Mouse (Mus musculus): Measurements from ENCODE around the gene Faah. TPM values are rescaled to one million over a fixed set of nuclear protein-coding genes. Genes with fewer than 3 reads are reported as not detected.

Gene Faah
- polyA plus RNA-seq, 1 experiment from 2014 or later, result 8.3 TPM

GRCm38 (mm10) chr4:115922688-115923087 is 95.0 kb downstream of the Faah start:
- no peak overlapping the region for H3K27ac ChIP-seq (ENCODE audit: low read length)
- H3K9me3 ChIP-seq (ENCODE audit: control insufficient read depth, low read depth, low read length), result no peaks in the 10 kb centered on the region
- ATAC-seq (ENCODE audit: insufficient number of reproducible peaks, insufficient read depth, low FRiP score, low read depth), result no peak
- no peak overlapping the region for H3K4me3 ChIP-seq (ENCODE audit: low read depth, low read length)
- 85% methylated on average over 5 of the region's 5 CpGs for WGBS
- no peaks in the 10 kb centered on the region for H3K36me3 ChIP-seq (ENCODE audit: control insufficient read depth, insufficient read depth, low read length)
- no peaks in the 10 kb centered on the region for H3K4me1 ChIP-seq (ENCODE audit: control insufficient read depth, insufficient read depth, low read length)
- no peak overlapping the region for H3K4me2 ChIP-seq (replicated peaks; ENCODE audit: low read depth, low read length)
- peaks cover 8% of the 10 kb centered on the region; the same call in 1 of the 2 replicates for H3K27me3 ChIP-seq (ENCODE audit: control insufficient read depth, insufficient read depth, low read length)
- no peak overlapping the region for H3K9ac ChIP-seq (replicated peaks; ENCODE audit: low read depth, low read length)

- no peaks in the 10 kb centered on the region for H3K4me1 ChIP-seq (ENCODE audit: control insufficient read depth, insufficient read depth, low read length)
- H3K4me2 ChIP-seq (replicated peaks; ENCODE audit: low read depth, low read length), result no peak overlapping the region
- no peak for ATAC-seq (ENCODE audit: insufficient number of reproducible peaks, insufficient read depth, low FRiP score, low read depth)
- no peak overlapping the region for H3K27ac ChIP-seq (ENCODE audit: low read length)
- no peaks in the 10 kb centered on the region for H3K9me3 ChIP-seq (ENCODE audit: control insufficient read depth, low read depth, low read length)
- no peak overlapping the region for H3K4me3 ChIP-seq (ENCODE audit: low read depth, low read length)
- H3K36me3 ChIP-seq (ENCODE audit: control insufficient read depth, insufficient read depth, low read length), result no peaks in the 10 kb centered on the region
- 78% methylated on average over 16 of the region's 16 CpGs for WGBS
- peaks cover 10% of the 10 kb centered on the region; the same call in 1 of the 2 replicates for H3K27me3 ChIP-seq (ENCODE audit: control insufficient read depth, insufficient read depth, low read length)
- H3K9ac ChIP-seq (replicated peaks; ENCODE audit: low read depth, low read length), result no peak overlapping the region
Measured at GRCm38 (mm10) chr4:115919911-115920310, 97.8 kb downstream of the Faah start.

Other genes with a start within 250 kb of the Faah start
- gene Tex38, start 236.9 kb downstream of the Faah start, polyA plus RNA-seq (2014; fragmentation: Nextera tagmentation; extraction: Ambion mirVana), result 0.65 and 1.1 TPM in 2 replicates
- 48.1 and 65.1 TPM in 2 replicates for gene Atpaf1, start 233.1 kb downstream of the Faah start, polyA plus RNA-seq (2014; fragmentation: Nextera tagmentation; extraction: Ambion mirVana)
- gene Mob3c, start 189.8 kb downstream of the Faah start, polyA plus RNA-seq (2014; fragmentation: Nextera tagmentation; extraction: Ambion mirVana), result 12.1 and 12.8 TPM in 2 replicates
- 23.1 and 30.7 TPM in 2 replicates for gene Mknk1, start 178.7 kb downstream of the Faah start, polyA plus RNA-seq (2014; fragmentation: Nextera tagmentation; extraction: Ambion mirVana)
- not detected in 2 replicates for gene Kncn, start 133.5 kb downstream of the Faah start, polyA plus RNA-seq (2014; fragmentation: Nextera tagmentation; extraction: Ambion mirVana)
- not detected in 2 replicates for gene 6430628N08Rik, start 127.3 kb downstream of the Faah start, polyA plus RNA-seq (2014; fragmentation: Nextera tagmentation; extraction: Ambion mirVana)
- not detected in 2 replicates for gene Dmbx1, start 78.0 kb downstream of the Faah start, polyA plus RNA-seq (2014; fragmentation: Nextera tagmentation; extraction: Ambion mirVana)
- gene Nsun4, start 36.0 kb upstream of the Faah start, polyA plus RNA-seq (2014; fragmentation: Nextera tagmentation; extraction: Ambion mirVana), result 22.3 and 23.4 TPM in 2 replicates
- gene Uqcrh, start 57.1 kb upstream of the Faah start, polyA plus RNA-seq (2014; fragmentation: Nextera tagmentation; extraction: Ambion mirVana), result 520 and 565 TPM in 2 replicates
- gene Lrrc41, start 57.3 kb upstream of the Faah start, polyA plus RNA-seq (2014; fragmentation: Nextera tagmentation; extraction: Ambion mirVana), result 70.9 and 73.6 TPM in 2 replicates
- gene Rad54l, start 105.8 kb upstream of the Faah start, polyA plus RNA-seq (2014; fragmentation: Nextera tagmentation; extraction: Ambion mirVana), result 30.9 and 31.0 TPM in 2 replicates
- gene Pomgnt1, start 105.9 kb upstream of the Faah start, polyA plus RNA-seq (2014; fragmentation: Nextera tagmentation; extraction: Ambion mirVana), result 56.5 and 61.7 TPM in 2 replicates
- 3.0 and 3.5 TPM in 2 replicates for gene Lurap1, start 133.4 kb upstream of the Faah start, polyA plus RNA-seq (2014; fragmentation: Nextera tagmentation; extraction: Ambion mirVana)
- gene Tspan1, start 149.7 kb upstream of the Faah start, polyA plus RNA-seq (2014; fragmentation: Nextera tagmentation; extraction: Ambion mirVana), result 50.2 and 51.7 TPM in 2 replicates
- gene 1700042G07Rik, start 155.4 kb upstream of the Faah start, polyA plus RNA-seq (2014; fragmentation: Nextera tagmentation; extraction: Ambion mirVana), result not detected in 2 replicates
- not detected in 2 replicates for gene Gm49337, start 155.5 kb upstream of the Faah start, polyA plus RNA-seq (2014; fragmentation: Nextera tagmentation; extraction: Ambion mirVana)
- 21.6 and 24.6 TPM in 2 replicates for gene Pik3r3, start 203.7 kb upstream of the Faah start, polyA plus RNA-seq (2014; fragmentation: Nextera tagmentation; extraction: Ambion mirVana)